Mouse (Mus musculus) thymus, adult 2 months (tissue): ENCODE data around the gene Oaz2.

Experiments used
- CTCF ChIP-seq: fragments of 200-500 bp; IDR thresholded peaks from 2 replicates; pipeline ENCODE4 v1.5.1; 2012; ENCODE audit warnings: mild to moderate bottlenecking, control low read depth, low read length, moderate library complexity, borderline replicate concordance; ENCODE audit not compliant: control insufficient read depth, poor library complexity, insufficient read depth; ENCODE audit errors: extremely low read depth
- POLR2A ChIP-seq: fragments of 200-500 bp; IDR thresholded peaks from 2 replicates; pipeline ENCODE4 v1.6.1; 2012; ENCODE audit warnings: mild to moderate bottlenecking, low read length, control low read depth, moderate library complexity; ENCODE audit not compliant: control insufficient read depth, poor library complexity, insufficient read depth; ENCODE audit errors: extremely low read depth

- TF ChIP-seq CTCF (no peak), POLR2A (no peak)
Measured at GRCm38 (mm10) chr9:65642546-65642945, 25.3 kb upstream of the Oaz2 start.
